Mouse (Mus musculus): ENCODE data around the gene Rab19.
A peak's percentile ranks its signal among the peaks of the same experiment; 100 is the strongest.
"Not testable (repeated sequence)": the region's sequence is repeated elsewhere in the genome, so short reads cannot be mapped to it uniquely, and the experiment has no call there.

Gene Rab19

DNA sequence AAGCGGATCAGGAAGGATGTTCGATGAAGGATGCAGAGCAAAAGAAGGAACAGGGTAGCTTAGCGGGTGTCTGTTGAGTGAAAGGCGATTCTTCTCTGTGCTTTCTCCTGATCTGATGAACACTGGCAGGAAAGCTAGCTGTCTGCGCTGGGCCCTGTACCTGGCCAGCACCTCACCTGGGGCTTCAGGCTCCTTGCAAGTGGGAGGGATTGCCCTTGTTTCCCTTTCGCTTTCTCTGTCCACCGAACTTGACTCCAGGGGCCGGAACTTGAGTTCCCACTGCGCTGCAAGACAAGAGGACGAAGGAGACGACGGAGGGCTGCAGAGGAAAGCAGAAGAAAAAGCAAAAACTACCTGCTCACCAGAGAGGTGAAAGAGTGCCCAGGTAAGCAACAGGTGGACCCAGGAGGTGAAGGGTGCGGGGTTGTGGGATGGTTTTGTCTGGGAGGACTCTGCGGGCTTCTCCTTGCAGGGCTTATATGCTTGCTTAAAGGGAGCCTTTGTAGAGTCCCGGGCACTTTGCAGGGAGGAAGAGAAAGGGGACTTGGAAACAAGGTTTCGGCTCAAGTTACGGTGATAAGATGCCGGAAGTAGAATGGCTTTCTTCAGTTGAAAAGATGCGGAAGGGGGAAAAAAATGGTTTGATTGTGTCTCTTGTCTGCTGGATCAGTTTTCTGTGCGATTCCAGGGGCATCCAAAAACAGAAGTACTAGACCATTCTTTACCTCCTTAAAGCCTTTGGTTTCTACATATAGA lies at the start of gene Rab19:
Gene Rab19, plus strand, starts transcription at position 51 of the 756 bp plus-strand sequence.
- DNase-seq = peak; percentile 49

DNA sequence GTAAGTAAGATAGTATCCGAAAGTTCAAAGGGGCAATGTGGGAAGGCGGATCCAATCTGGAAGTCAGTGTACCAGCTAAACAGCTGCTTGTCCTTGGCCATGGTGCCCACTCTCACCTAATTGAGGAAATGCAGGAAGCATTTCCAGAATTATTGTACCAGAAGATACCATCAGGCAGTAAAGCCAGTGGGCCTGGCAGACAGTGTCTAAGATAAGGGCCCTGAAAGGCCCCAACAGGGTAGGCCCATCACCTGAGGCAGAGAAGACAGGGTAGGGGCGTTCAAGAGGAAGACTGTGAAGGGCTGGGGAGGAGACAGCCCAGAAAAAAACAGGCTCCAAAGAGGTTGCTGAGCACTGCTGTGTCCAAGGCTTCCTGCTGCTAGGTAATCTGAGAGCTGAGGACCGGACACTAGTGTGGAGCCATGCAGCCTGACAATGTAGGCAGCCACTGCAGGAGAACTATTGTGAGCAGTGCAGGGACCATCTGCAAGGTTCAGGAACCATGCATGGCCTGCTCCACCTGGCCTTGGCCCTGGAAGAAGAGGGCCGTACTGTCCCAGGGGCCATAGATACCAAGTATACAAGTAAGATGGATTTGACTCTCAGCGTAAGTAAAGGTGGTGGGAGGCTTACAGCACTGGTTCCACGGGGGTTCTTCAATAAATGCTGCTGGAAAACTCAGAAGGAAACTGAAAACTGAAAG lies 48.8 kb upstream of the Rab19 start:
- no peak for DNase-seq

DNA sequence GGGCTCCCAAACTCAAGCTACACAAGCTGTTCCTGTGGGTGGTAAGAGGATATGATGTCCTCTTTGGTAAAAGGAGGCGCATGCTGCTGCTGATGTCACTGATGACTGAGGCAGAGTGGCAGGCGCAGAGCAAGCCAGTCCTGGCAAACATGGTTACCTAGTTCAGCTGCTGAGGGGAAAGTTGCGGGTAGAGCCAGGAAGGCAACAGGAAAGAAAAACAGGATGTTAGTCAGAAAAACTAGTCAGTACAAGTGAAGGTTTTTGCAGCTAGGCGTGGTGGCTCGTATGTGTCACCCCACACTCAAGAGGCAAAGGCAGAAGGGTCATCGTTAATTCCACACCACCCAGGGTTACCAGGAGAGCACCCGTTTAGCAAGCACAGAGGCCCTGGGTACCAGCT lies 46.8 kb upstream of the Rab19 start:
- DNase-seq = no peak

DNA sequence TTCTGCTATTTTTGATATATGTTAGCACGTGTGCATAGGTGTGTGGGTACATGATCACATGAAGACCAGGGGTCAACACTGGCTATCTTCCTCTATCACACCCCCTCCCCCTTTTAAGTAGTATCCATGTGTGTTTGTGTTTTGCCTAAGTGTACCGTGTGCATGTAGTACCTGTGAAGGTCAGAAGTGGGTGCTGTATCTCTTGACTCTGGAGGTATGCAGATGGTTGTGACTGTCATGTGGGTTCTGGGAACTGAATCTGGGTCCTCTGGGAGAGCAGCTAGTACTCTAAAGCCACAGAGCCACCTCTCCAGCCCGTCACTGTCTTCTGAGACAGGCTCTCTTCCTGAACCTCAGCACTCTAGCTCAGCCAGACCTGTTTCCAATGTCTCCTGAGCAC lies 46.1 kb upstream of the Rab19 start:
- DNase-seq = no peak

DNA sequence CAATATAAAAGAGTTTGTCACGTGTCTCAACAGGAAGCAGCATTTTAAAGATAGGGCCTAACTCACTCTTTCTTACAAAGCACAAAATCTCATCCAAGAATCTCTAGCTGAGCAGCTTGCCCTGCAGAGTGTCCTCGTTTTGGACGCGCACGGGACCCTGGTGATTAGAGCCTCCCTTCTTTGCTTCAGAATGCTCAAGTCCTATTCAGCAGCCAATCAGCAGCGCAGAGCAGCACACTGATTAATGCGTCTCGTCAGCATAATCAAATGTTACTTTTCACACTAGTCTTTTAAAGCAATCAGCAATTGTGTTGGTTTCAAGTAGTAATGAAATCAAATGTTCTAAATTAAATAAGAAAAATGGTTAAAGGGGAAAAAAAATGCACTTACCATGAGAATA lies 42.6 kb upstream of the Rab19 start:
- no peak for DNase-seq

DNA sequence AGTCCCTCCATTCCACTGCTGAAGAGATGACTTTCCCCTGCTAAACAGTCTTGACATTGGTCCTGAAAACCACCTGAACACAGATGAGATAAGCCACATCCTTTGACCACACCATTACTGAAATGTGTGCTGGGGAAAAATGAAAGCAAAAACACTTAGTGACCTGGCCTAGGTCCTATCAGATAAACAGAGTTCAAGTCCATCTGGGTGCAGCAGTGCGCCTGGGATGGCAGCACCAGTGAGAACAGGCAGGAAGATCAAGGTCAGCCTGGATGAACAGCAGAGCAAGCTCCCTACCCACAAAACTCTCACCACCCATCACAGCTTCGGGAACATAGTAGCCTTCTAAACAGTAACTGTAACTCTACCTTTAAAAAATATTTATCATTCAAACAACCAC lies 39.2 kb upstream of the Rab19 start:
- no peak for DNase-seq

DNA sequence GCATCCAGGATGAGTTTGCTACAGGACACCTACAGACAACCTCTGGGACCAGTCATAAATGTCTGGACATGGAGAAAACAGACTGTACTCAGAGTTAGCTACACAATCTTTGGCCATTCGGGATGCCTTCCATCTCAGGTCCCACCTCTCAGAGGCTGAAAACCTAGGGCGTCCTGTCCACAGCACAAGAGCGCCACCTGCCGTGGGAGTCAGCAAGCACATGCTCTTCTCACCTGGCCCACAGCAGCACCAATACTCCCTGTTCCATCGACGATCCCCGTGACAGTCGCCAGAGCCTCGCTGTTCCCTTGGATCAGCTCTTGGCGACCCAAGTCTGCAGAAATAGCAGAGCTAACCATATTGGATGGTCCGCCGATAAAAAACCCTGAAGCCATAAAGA lies 37.0 kb upstream of the Rab19 start:
- DNase-seq = peak; percentile 85

DNA sequence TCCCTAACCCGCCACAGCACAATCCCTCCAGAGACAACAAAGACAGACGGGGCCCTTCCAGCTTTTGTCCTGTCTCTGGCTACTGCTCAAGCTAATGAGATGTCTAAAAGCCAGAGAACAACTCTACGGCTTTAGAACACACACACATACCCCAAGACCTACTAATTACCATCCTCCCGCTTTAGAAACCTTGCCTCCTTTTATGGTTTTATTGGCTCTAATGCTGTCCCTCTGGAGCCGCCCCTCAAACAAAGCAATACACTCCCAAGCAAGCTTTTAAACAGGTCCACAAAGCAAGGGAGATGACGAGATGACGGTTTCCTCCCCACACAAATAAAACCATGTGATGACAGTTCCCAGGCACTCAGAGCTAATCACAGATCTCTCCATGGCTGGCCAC lies 35.5 kb upstream of the Rab19 start:
- no peak for DNase-seq

DNA sequence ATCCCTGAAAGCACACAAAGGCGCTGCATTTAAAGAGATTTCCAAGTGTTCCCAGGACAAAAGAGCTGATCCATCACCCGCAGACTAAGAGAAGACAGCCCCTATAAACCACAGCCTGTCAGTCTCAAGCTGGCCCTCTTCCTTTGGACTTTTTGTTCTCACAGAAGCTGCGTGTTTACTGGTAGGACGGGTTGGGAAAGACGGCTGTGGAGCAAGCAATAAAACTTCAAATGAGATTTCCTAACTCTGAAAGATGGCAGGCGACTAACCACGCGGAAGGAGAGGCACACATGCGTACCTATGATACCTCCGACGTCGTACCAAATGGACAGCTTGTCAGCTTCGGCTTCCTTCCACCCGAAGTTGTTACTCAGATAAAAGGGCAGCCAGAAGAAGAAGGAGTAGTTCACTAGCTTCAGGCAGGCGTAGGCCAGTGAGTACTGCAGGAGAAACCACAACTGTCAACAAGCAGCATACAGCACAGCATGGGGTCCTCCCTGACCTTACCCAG lies 33.9 kb upstream of the Rab19 start:
- DNase-seq = peak; percentile 12

DNA sequence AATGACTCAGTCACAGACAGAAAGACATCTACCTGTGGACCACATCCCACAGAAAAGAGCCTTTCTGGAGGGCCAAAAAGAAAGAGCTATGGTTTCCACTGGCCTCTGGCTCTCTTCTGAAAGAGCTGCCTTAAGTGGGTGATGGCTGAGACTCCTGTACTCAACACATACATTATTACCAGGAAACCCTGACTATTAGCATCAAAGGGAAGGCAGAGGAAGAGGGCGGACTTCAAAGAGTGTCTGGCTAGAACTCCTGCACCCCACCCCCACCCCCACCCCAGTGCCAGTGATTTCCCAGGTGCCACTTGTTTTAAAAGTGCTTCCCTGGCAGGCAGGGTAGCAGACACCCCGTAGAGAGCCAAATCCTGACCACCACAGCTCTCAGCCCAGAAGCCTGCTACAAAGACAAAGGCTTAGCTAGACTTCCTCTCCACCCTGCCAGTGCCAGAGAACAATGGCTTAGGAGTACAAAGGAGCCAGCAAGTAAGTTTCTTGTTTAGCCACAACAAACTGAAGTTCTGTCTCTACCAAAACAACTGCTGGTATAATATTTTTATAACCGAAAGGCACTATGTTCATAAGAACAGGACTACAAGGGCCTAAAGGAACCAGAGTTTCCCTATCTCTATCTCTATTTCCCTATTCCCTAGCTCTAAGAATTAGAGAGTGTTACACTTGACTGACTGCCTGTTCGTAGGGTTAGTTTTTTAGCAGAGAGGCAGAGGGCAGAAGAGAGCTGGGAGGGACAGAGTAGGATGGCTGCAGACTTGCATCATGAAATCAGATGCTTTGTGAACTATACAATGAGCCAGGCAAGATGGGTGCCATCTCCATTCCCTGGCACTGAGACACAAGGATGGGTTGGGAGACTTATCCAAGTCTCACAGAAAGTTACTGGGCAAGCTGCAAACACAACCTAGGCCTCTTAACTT lies 32.8 kb upstream of the Rab19 start:
- DNase-seq = peak; percentile 43

DNA sequence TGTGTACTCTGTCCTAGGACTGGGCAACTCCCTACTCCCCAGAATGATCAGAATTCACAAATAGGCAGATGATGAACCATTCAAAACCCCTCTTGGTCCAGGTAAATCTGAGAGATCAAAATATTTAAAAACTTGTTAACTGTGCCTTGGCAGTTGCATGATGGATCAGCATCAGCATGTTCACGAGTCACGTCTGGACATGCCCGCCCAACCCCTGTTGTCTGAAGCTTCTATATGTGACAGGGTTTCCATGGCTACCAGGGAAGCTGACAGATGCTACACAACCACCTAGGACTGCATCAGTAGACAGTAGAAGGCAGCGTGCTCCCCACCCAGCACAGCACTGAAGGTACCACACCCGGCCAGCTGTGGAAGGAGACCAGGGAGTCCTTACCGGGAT lies 32.0 kb upstream of the Rab19 start:
- DNase-seq = no peak

DNA sequence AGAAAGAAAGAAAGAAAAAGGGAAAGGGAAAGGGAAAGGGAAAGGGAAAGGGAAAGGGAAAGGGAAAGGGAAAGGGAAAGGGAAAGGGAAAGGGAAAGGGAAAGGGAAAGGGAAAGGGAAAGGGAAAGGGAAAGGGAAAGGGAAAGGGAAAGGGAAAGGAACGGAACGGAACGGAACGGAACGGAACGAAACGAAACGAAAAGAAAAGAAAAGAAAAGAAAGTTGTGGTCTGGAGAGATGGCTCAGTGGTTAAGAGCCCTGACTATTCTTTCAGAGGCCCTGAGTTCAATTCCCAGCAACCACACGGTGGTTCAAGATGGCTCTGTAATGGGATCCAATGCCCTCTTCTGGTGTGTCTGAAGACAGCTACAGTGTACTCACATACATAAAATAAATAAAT lies 21.8 kb upstream of the Rab19 start:
- not testable (repeated sequence) for DNase-seq

DNA sequence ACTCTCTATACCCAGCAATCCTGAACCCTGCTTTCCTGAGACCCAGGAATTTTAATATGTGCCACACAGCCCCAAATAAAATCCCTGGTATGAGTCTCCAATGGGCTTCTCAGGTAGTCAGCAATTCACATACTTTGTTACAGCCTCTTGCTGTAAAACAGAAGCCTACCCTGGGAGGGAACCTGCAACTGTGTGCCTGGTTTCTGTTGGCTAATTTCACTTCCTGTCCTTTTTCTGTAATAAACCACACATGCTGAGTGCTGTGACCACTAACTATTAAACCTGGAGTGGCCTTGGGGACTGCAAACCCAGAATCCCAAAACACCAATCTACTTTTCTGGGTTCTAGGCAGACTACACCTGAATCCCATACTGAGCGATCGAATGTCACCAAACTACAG lies 18.3 kb upstream of the Rab19 start:
- DNase-seq = no peak

DNA sequence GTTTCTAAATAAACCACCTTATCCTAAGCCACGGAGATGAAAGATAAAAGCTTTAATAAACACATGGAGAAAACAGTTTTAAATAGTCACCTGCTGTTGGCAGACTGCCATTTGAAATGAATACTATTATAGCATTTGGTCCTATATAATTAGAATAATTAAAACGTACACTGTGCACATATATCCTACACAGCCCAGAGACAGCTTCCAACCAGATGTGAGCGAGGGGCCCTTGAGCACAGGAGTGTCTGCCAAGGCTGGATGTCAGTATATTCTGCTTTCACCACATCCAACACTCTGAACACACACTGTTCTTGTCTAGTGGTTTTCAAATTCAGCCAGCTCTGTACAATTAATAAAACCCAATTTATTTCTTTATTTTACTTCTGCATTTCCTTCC lies 11.3 kb upstream of the Rab19 start:
- no peak for DNase-seq

DNA sequence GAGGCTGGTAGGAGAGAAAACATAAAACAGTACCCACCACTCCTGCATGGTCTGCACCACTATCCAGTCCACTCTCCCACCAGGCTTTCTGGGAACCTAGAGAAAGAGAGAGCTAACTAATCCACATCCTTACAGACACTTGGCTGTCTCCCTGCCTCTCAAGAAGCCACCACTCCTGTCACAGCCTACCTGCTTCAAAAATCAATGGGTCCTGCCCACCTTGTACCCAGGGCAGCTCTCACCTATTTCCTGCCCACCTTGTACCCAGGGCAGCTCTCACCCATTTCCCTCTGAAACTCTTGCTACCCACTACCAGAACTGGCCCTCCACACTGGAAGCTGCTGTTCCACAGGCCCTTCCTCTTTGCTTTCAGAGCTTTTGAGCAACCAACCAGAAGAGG lies 8.9 kb upstream of the Rab19 start:
- DNase-seq = no peak

DNA sequence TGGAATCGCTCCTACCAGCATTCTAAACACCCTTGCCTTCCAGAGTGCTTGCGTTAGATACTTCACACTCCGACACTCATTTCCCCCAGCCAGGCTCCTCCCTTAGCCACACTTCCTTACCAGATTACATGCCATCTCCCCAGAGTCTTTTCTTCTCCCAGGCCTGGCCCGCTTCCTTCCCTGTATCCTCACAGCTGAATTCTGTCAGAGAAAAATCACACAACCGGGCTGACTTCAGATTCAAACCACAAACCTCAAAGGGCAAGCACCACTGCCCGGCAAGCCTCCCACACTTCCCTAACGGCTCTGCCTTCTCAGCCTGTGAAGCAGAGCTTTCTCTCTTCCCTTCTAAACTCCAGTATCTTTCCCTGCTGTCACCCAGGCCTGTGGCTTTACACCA lies 8.2 kb upstream of the Rab19 start:
- DNase-seq = no peak

DNA sequence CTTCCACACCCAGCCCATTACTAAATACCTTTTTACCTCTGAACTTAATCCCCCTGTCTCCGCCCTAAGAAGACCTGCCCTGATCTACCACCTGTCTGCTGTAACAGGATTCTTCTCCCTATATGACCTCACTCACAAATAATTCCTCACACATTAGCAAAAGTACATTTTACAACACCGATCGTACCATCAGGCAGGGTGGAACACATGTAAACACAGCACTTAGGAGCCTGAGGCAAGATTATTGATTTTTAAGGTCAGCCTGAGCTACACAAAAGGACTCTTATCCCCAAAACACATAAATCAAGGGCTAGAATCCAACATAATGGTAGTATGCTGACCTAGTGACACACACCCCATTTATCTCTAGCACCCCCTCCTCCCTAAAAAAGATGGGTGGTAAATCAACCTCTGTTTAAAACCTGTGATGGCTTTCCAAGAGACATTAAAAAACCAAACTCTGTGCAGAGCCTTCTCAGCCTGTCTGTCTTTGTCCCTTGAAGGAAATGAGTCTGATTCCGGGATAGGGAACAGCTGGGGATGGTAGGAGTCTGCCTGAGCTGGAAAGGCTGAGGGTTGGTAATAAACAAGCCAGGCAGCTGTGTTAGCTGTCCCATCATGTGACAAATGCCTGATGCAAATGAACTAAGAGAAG lies 7.5 kb upstream of the Rab19 start:
- no peak for DNase-seq

DNA sequence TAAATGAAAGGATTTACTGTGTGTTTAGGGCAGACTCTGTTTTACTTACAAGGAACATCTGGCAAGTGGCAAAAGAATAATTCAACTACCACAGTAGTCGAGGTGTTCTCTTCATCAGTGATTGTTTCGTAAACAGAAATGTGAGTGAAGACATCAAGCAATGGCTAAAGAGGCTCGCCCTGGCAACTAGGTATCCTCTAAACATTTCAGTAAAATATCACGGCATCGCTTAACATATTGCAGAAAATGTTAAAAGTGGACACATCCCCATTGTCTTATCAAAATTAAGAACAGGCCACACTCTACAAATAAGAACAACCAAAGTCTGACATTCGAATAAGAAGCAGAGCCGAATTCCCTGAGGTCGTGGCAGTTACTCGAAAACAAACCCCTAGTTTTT lies 4.2 kb upstream of the Rab19 start:
- no peak for DNase-seq

DNA sequence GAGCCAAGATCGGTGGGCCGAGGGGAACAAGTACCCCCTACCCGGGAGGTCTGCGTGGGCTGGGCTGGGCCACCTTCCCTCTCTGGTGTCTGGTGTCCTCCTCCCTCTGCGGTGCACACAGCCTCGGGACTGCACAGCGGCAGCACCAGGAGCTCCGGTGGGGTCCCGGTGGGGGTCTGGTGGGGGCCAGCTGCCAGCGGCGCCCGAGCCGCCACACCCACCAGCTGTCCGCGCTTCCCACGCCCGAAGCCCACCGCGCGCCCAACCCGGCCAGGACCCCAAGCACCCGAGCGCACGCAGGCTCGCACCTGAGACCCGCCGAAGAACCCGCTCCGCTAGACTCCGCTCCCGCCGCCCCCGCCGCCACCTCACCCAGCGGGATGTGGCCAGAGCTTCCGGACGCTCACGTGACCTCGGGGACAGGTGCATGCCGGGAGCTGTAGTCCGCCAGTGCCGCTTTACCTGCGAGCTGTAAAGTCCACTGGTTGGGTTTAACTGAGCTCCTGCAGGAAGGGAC lies 3.6 kb upstream of the Rab19 start, which contains the start of gene Slc37a3:
Gene Slc37a3, minus strand, starts transcription at position 365 of the 517 bp plus-strand sequence.
- DNase-seq = peak; percentile 95

DNA sequence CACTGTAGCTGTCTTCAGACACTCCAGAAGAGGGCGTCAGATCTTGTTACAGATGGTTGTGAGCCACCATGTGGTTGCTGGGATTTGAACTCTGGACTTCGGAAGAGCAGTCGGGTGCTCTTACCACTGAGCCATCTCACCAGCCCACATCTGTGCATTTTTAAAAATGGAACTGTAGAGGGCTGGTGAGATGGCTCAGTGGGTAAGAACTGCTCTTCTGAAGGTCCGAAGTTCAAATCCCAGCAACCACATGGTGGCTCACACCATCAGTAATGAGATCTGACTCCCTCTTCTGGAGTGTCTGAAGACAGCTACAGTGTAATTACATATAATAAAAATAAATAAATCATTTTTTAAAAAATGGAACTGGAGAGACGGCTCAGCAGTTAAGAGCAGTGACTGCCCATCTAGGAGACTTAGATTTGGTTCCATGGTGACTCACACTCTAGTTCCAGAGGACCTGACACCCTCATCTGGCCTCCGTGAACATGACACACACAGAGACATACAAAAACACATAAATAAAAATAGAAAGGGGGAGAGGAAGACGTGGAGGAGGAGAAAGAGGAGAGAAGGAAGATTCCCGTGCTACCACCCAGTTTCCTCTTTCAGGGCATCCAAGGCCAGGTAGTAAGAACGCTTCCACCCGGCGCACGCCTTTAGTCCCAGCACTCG lies 2.7 kb upstream of the Rab19 start:
- DNase-seq = not testable (repeated sequence)

DNA sequence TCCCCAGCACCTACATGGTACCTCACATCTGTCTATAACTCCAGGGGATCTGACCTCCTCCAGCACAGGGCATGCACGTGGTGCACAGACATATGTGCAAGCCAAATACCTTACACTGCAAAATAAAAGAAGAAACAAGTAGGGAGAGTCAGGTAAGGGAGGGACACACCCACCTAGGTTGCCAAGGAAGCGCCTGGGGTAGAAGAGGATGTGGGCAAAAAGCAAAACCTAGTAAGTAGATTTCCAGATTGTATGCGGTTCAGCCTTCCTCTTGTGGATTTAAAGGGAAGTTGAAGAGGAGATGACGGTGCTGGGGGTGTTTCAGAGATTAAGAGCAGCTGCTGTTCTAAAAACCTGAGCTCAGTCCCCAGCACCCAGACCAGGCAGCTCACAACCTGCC lies 1.8 kb upstream of the Rab19 start:
- peak; percentile 77 for DNase-seq

DNA sequence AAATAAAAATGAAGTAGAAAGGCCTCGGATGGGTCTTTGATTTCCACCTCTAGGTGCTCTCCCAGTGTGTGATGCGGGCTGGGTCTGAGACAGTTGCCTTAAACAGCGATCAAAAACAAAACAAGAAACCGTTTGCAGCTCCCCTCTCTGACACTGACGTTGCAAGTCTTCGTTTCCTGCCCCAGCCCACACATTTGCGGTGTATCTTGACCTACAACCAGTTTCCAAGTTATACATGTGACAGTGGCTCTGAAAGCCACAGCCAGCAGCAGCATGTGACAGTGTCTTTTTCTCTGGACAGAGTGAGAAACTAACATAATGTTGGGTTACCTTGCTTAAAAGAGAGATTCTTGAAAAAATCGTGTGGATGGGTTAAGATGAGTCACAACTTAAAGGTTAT lies 1.2 kb upstream of the Rab19 start:
- peak; percentile 81 for DNase-seq

Measured in thymus, postnatal 14 days (tissue).